Mouse (Mus musculus): ENCODE measurements around the gene Cep63.

Gene Cep63

DNA sequence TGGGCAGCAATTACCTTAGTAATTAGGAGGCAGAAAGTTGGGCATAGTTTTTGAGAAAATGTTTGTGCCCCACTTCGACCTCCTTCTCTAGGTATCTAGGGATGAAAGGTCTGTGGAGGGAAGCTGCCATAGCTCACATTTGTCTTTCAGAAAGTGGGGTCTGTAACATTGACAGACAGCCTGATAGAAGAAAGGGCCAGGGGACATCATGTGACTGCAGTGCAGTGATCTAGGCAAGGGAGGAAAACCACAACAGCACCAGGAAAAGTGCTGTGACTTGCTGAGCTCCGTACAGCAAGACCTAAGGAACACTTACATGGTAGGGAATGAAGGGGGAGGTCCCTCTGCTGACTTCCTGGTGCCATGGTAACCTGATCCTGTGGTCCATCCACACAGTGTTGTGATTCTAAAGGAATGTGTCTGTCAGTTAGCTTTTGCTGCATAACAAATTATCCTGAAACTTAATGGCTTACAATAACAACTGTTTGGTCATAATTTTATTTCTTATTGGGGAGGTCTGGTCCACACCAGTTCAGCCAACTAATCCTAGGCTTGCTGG, 5.3 kb upstream of the Cep63 start:
- no peak for DNase-seq

DNA sequence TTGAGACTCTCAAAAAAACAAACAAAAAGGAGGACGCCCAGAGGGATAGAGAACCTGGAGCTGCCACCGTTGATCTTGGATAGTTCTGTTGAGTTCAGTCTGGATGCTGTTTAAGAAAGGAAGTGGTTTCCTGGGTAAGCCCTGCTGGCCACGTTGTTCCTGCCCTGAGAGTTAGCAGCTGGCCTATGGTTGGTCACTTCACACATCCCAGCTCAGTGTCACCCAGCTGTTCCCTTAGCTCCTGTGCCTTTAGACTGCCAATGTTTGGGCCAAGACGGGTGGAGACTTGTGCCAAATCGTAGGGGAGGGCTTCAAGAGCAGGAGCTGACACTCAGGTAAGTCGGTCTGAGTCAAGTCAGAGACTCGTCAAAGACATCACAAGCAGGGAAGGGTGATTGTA, 2.7 kb upstream of the Cep63 start:
- no peak for DNase-seq

DNA sequence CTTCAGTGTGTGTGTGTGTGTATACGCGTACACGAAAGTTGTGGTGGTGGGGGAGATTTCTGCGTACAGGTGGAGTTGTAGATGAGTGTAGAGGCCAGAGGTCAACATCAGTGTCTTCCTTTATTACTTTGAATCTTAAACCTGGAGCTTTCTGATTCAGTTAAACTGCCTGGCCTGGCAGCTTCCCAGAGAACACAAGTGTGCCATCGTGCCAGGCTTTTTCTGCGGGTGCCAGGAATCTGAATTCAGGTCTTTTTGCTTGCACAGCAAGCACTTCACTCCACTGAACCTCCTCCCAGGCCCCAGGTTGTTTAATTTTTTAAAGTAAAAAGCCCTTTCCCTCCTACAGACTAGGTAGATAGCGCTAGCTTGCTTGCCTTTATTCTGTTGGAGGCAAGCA, 1.1 kb upstream of the Cep63 start:
- DNase-seq = no peak

DNA sequence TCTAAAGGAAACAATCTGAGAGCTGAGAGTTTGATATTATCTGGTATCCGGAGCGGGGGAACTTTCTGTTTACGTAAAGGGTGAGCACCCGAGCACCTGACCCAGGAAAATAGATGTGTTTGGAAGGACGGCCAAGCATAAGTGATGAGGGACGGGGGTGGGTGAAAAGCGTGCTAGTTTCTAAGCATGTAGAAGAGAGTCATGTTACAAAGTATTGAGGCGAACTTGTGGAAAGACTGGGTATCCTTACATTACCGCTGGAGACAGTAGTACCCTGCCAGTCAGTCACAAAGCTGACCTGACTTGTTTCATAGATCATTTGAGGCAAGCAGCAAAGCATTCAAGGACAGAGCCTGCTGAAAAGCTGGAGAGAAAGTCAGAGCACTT, 498 bp upstream of the Cep63 start:
- no peak for DNase-seq

DNA sequence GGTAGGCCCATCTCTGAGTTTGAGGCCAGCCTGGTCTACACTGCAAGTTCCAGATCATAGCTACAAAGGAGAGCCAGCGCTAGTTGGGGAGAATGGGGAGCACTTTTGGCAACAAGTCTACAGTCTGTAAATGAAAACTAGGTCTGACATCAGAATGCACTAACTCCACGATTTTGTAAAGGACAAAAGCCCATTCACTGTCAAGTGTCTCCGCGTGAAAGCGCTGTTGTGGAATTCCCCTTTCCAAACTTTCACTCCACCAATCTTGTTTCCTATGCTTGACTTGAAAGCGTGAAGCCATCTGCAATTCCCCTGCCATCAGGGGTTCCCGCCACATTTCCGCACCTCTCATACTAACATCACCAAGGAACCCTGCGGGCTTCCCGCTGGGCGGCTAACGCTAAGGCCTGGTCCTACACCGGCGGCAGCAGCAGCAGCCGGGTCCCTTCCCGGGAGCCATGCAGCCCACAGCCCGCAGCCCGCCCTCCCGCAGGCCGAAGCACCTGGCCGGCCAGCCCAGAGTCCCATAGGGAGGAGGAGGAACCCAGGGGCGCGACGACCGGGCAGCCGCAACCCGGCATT, 842 bp downstream of the Cep63 start:
- DNase-seq = no peak

DNA sequence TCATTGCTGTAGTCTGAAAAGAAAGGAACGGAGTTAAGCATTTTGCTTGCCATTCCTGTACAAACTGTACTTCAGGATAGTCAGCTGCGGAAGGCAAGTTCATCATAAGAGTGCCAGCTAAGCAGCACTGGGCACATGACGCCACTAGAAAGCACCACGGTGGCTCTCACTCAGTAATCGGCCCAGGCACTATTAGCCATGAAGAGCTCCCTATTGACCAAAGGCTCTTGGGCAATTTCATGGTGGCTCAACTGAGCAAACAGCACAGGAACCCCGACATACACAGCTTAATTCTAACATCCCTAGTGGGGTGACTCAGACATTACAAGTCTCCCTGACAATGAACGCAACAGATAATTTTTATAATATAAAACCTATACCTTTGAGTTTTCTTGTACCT, 2.8 kb downstream of the Cep63 start:
- no peak for DNase-seq

DNA sequence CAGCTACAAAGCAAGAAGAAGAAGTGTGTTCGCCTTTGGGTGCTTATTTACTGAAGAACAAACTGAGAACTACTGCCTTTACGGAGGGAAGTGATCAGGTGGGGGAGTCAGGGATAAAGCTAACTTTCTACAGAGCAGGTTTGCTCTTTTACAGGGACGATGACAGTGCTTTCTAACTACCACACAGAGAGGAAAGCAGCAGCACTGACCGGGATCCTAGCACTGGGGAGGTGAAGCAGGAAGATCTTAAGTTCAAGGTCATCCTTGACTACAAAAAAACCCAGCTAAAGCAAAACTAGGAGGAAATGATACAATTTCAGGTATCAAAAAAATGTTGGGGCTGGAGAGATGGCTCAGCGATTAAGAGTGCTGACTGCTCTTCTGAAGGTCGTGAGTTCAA, 3.5 kb downstream of the Cep63 start:
- DNase-seq = no peak

DNA sequence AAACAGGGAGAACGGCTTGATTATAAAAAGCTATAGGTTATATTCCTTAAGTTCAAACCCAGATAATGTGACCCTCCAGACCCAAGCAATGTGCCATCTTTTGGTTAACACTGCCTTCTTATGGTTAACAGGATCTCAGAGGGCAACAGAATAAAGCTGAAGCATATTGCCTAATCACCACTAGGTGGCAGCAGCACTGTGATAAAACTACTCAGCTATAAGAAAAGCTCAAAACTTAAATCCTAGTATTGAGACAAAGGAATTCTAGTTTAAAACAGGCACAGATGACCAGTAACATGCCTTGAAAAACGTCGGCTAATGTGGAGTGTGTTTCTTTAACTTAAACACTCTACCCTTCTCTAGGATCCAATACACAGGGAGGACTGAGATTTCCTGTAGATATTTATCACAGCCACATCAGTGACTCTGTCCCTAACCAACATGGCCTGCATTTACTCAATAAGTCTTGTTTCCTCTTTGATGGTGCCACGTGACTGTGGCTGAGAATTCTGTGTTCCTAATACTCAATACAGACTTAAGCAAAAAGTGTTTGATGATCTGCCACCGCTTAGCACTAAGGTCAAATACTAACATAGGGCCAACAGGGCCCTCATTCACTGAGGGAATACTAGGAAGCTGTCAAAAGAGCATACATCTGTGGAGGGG, 4.0 kb downstream of the Cep63 start:
- no peak for DNase-seq

DNA sequence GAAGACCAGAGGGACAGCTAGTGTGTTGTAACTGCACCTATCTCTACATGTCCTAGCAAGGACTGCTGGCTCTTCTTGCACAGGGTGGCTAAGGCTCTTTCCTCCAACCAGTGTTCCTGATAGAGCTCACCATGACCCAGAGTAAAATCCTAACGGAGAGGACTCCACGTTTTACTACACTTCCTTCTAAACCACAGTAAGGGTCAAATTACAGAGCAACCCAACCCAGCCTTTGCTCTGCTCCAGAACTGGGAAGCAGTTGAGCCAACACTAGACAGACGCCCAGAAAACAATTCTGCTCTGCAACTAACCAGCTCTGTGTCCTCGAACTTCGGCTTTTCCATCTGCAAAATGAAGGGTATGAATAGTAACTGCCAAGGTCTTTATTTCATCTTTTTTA, 4.9 kb downstream of the Cep63 start:
- DNase-seq = no peak

DNA sequence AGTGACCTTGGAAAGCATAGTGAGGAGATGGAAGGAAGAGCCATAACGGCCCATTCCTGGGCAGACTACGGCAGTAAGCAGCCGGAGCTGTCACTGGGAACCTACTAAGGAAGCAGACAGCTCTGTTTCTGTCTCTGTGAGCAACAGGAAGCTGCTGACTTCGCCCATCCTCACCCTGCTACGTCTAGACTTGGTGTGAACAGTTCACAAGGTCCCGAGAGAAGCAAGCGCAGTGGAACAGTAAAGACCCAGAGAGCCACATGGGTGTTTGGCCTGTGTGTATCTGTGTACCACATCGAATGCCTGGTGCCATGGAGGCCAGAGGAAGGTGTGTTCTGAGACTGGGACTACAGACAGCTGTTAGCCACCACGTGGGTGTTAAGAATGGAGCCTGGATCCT, 10.1 kb downstream of the Cep63 start:
- DNase-seq = no peak

DNA sequence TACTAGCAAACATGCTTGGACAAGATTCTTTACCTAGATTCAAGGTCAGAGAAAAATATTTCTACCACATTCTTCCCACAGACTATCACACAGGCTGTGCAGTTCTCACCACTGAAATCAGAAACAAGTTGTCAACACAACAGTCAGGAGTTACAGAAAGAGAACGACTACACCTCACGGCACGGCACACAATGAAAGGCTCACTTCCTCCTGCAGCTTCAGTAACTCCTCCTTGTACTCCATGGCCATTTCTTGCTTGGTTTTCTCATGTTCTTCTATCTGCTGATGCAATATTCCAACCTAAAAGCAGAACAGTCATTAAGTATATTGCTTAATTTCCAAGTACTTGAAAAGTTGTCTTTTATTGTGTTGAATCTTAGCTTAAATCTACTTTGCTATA, 11.3 kb downstream of the Cep63 start:
- no peak for DNase-seq

DNA sequence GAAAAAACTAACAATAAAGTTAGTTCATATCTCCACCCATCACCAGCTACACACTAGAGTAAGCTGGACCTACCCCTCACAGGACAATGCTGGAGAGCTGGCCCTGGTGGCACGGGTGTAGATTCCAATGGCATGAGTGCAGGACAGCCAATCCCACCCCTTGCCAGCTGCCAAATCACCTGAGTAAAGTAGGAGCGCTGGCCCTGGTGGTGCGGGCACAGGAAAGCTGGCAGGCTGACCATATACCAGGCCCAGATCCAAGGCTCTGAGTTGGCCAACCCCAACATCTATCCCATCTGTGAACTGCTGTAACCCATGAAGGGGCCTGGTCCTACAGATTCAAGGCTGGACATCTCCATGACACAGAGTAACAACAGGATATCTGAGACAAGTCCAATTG, 17.1 kb downstream of the Cep63 start:
- DNase-seq = no peak

DNA sequence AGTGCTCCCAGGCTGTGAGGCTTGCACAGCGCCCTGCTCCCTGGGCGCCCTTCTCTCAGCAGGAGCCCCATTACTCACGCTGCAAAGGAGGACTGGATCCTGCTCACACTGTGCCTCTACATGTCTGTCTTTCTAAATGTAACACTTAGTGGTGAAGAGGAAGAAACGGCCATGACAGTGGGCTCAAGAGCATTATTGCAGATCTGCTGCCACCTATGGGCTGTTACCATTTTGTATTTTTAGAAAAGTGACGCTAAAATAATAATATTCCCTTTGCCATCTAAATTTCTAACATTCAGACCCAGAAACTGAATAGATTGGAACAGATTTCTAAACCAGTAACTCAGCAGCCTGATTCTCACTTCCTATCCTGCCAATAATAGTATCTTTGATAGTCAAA, 18.9 kb downstream of the Cep63 start:
- DNase-seq = no peak

DNA sequence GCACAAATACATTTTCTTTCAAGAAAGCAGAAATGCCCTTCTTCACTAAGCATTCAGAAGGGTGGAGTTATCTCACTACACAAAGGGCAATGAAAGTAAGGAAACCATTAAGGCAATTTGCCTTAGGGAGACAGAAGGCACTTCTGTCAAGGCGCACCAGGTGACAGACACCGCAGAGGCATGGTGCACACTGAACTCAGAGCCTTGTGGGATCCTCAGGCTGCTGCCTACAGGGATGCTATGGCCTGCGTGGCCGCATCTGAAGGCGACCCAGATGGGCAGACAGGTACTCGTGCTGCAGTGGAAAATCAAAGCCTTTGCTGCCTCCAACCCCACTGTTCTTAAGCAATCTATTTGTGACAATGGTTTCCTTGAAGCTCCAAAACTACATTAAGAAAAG, 21.2 kb downstream of the Cep63 start:
- no peak for DNase-seq

DNA sequence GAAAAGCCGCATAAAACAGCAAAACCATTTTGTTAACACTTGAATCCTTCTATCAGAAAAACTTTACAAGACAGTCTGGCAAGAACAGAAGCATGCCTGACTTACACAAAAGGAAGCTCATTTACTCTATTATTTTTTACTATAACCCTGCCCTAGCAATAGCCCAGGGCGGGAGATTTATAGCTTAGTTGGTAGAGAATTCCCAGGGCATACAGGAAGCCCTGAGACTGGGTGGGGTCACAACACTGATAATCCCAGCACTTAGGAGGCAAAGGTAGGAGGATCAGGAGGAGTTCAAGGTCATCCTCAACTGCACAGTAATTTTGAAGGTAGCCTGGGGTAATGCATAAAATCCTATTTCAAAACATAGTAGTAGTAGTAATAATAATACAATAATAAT, 24.7 kb downstream of the Cep63 start:
- DNase-seq = no peak

DNA sequence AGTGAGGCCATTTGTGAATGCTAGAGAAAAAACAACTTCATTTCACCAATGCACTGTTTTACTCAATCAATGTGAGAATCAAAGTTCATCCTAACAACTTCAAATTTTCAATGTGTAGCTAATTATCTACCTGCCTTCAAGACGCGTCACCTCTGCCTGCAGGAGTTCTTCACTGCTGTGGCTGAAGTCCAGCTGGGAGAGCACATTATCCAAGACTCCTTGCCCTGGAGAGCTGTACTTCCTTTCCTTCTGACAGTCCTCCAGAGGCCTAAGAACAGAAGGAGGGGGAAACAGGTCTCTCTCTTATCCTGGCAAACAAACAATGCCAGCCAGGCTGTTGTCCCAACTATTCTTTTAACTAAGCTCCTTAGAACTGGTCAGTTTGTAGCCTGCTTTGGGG, 25.1 kb downstream of the Cep63 start:
- DNase-seq = no peak

DNA sequence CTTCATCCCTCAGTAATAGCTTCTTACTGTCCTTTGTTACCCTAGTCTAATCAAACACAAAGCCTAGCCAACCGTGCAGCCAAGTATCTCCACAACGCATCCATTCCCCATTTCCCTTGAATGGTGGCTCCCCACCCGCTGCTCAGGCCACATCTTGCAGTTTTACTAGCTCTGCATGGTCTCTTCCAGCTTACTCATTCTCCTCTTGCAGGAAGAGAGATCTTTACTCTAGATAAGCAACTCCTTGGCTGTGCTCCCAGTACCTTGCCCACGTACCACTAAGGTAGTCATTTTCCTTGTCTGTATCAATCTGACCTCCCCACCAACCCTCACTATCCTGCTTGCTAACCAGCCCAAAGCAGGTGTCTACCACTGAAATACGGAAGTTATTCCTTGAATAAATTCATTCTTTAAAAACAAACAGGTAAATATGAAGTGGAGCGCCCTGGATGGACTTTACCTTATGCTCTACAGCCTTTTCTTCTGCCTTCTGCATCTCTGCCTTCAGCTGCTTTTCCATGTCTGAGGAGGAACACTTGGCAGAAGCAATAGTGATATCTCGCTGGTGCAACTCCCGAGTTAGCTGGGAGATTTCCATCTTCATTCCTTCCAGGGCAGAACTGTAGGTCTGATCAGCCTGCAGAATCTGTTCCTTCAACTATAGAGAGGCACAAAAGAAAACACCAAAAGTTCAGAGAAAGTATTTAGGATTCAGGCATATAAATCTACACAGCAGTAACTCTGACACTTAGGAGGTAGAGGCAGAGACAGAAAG, 30.5 kb downstream of the Cep63 start:
- DNase-seq = no peak

DNA sequence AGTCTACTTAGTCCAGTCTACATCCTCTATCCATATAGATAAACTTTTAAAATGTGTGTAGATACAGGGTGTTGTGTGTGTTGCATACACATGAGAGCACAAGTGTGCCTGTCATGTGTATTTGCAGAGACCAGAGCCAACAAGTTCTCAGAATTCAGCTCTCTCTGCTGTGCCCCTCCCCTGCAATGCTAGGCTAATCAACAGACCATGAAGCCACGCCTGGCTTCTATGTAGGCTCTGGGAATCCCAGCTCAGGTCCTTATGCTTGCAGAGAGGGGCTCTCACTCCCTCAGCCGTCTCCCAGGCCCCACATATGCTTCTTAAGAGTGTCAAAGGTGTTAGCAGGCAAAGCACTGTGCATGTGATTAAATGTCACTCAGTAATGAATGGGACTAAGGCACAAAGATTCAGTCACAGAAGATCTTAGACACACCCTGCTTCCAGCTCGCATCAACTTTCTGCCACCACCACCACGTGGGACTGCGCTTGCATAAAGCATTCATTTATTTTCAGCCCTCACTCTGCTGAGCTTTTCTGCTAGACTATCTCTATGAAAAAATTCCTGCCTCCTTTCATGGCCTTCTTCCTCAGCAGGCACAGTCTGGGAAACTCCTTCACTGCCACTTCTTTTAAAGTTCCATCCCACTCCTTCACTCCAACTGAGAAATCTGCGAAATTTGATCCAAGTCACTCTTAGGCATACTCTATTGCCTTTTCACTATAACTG, 31.5 kb downstream of the Cep63 start:
- no peak for DNase-seq

DNA sequence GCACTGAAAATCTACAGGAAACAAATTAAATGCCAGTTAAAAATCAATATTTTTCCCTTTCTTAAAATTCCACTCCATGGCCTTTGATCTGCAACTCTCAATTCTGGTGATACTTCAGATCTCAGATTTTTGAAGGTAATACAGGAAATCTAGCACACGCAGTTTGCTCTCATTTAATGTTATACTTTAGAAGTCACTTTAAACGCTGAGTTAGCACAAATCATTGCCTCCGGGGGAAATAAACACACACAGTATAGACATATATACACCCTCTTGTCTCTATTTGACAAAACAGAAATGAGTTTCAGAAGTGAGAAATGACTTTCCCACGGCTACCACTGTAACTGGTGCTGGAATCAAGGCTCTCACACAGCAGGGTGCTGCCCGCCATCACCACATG, 39.0 kb downstream of the Cep63 start:
- DNase-seq = no peak

DNA sequence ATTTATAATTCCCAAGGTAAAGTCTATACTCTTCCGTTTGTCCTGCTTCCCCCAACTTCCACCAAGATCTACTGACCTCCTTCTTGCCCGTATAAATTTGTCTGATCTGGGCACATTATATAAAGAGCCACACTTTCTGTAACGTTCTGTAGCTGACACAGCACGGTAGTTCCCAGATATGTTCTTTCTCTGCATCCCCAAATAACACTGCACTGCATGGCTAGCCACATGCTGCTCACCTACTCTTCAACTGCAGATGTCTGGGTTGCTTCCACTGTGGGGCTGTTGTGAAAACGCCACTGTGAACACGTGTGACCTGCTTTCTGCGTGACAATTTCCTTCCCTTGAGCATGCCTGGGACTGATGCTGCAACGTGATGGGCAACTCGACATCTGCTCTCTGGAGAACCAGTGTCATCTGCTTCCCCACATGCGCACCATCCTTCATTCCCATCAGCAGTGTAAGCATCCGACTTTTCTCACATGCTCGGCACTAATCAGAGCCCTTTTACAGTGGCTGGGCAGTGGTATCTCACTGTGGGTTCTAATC, 44.3 kb downstream of the Cep63 start:
- DNase-seq = no peak

DNA sequence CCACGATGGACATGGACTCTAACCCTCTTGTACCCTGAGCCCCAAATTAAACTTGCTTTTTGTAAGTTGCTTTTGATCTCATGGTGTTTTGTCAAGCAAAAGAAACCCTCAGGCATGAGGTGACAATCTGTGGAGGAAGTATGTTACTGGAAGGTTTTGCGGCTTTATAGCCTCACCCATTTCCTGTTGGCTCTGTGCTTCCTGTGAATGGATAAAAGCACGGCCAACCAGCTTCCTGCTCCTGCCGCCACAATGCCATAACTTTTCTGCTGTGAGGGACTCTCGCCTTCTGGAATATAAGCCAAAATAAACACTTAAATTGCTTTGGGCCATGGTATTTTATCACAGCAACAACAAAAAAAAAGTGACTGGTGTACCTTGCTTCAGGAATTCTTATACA, 48.9 kb downstream of the Cep63 start:
- DNase-seq = no peak

DNA sequence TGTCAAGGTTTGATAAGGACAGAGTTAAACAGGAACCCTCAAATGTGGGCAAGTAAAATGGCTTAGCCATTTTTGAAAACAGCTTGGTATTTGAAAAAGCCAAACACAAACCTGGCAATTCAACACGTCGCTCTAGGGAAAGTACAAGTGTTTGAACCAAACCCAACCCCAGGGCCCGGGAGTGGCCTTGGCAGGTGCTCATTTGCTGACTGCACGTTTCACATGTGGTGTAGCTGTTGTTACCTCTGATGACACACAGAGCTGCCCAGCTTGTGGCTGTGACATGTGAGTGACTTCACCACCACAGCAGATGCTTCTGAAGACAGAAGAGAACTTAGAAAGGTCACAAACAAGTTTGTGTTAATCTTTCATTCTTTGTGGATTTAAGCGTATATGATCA, 53.4 kb downstream of the Cep63 start:
- no peak for DNase-seq

DNA sequence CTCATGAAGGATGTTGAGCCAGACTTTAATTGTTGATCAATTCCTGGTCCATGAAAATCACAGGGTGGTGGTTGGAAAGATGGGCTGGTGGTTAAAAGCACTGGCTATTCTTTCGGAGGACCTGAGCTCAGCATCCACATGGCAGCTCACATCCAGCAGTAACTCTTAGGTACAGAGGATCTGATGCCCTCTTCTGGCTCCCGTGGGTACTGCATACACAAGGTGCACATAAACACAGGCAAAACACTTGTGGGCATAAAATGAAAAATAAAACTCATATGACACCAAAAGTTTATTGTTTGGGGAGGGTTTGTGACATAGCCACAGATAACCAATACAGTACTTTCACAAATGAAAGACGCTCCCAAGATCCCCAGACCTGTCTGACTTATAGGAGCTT, 67.9 kb downstream of the Cep63 start:
- DNase-seq = no peak

Data from thymus, adult 18-20 months (tissue).